Mouse (Mus musculus): ENCODE results near the gene Tgfbr3. TPM values are rescaled to one million over a fixed set of nuclear protein-coding genes. Genes with fewer than 3 reads are reported as not detected.

Tgfbr3 gene
- polyA plus RNA-seq, 1 experiment from 2014 or later: 12.4 TPM

- WGBS: 25% methylated on average over 6 of the region's 6 CpGs
- H3K4me1 ChIP-seq (ENCODE audit: control insufficient read depth, insufficient read depth, low read length): peaks cover 4% of the 10 kb centered on the region; the same call in 1 of the 2 replicates
- no peaks in the 10 kb centered on the region for H3K9me3 ChIP-seq (ENCODE audit: control insufficient read depth, low read length)
- no peaks in the 10 kb centered on the region for H3K36me3 ChIP-seq (ENCODE audit: control insufficient read depth, insufficient read depth, low read length)
- no peak overlapping the region for H3K4me3 ChIP-seq (ENCODE audit: low read depth, low read length)
- no peaks in the 10 kb centered on the region for H3K27me3 ChIP-seq (ENCODE audit: control insufficient read depth, insufficient read depth, low read length)
- DNase-seq (ENCODE audit: low spot score): peak; percentile 87
- H3K27ac ChIP-seq (replicated peaks; ENCODE audit: low read depth, low read length): no peak overlapping the region
- H3K4me2 ChIP-seq (ENCODE audit: low read depth, severe bottlenecking): peak overlapping the region; percentile 93; the same call in 1 of the 2 replicates
- ATAC-seq (ENCODE audit: insufficient number of reproducible peaks, low FRiP score, low TSS enrichment, low read depth): no peak
- no peak overlapping the region for H3K9ac ChIP-seq (ENCODE audit: low read length)
Measured at GRCm38 (mm10) chr5:107287254-107287907, 2.0 kb downstream of the Tgfbr3 start.

- Histone ChIP-seq H3K27ac (replicated peaks; ENCODE audit: low read depth, low read length) (no peak overlapping the region), H3K4me1 (ENCODE audit: control insufficient read depth, insufficient read depth, low read length) (peaks cover 4% of the 10 kb centered on the region; the same call in 1 of the 2 replicates), H3K36me3 (ENCODE audit: control insufficient read depth, insufficient read depth, low read length) (no peaks in the 10 kb centered on the region), H3K4me2 (ENCODE audit: low read depth, severe bottlenecking) (no peak overlapping the region), H3K9ac (ENCODE audit: low read length) (no peak overlapping the region), H3K4me3 (ENCODE audit: low read depth, low read length) (no peak overlapping the region), H3K9me3 (ENCODE audit: control insufficient read depth, low read length) (no peaks in the 10 kb centered on the region), H3K27me3 (ENCODE audit: control insufficient read depth, insufficient read depth, low read length) (no peaks in the 10 kb centered on the region)
- ATAC-seq (ENCODE audit: insufficient number of reproducible peaks, low FRiP score, low TSS enrichment, low read depth) (no peak), DNase-seq (ENCODE audit: low spot score) (no peak)
- 83% methylated on average over 6 of the region's 6 CpGs for WGBS
Measured at GRCm38 (mm10) chr5:107285563-107285962, 3.9 kb downstream of the Tgfbr3 start.

- DNase-seq (ENCODE audit: low spot score) (no peak), ATAC-seq (ENCODE audit: insufficient number of reproducible peaks, low FRiP score, low TSS enrichment, low read depth) (no peak)
- Histone ChIP-seq H3K4me3 (ENCODE audit: low read depth, low read length) (no peak overlapping the region), H3K9me3 (ENCODE audit: control insufficient read depth, low read length) (no peaks in the 10 kb centered on the region), H3K36me3 (ENCODE audit: control insufficient read depth, insufficient read depth, low read length) (no peaks in the 10 kb centered on the region), H3K4me1 (ENCODE audit: control insufficient read depth, insufficient read depth, low read length) (peaks cover 4% of the 10 kb centered on the region; the same call in 1 of the 2 replicates), H3K4me2 (ENCODE audit: low read depth, severe bottlenecking) (no peak overlapping the region), H3K27me3 (ENCODE audit: control insufficient read depth, insufficient read depth, low read length) (no peaks in the 10 kb centered on the region), H3K9ac (ENCODE audit: low read length) (no peak overlapping the region), H3K27ac (replicated peaks; ENCODE audit: low read depth, low read length) (no peak overlapping the region)
- 80% methylated on average over 10 of the region's 10 CpGs for WGBS
Measured at GRCm38 (mm10) chr5:107283935-107284524, 5.4 kb downstream of the Tgfbr3 start.

GRCm38 (mm10) chr5:107282561-107283307 lies 6.7 kb downstream of the Tgfbr3 start:
- H3K4me1 ChIP-seq (ENCODE audit: control insufficient read depth, insufficient read depth, low read length): peaks cover 4% of the 10 kb centered on the region; the same call in 1 of the 2 replicates
- 64% methylated on average over 9 of the region's 9 CpGs for WGBS

GRCm38 (mm10) chr5:107279263-107279662 lies 10.2 kb downstream of the Tgfbr3 start:
- 88% methylated on average over 4 of the region's 4 CpGs for WGBS
- DNase-seq (ENCODE audit: low spot score) (no peak), ATAC-seq (ENCODE audit: insufficient number of reproducible peaks, low FRiP score, low TSS enrichment, low read depth) (no peak)
- H3K9ac ChIP-seq (ENCODE audit: low read length): no peak overlapping the region
- H3K27me3 ChIP-seq (ENCODE audit: control insufficient read depth, insufficient read depth, low read length): no peaks in the 10 kb centered on the region
- H3K4me2 ChIP-seq (ENCODE audit: low read depth, severe bottlenecking): no peak overlapping the region
- H3K4me3 ChIP-seq (ENCODE audit: low read depth, low read length): no peak overlapping the region
- no peaks in the 10 kb centered on the region for H3K9me3 ChIP-seq (ENCODE audit: control insufficient read depth, low read length)
- H3K4me1 ChIP-seq (ENCODE audit: control insufficient read depth, insufficient read depth, low read length): peaks cover 10% of the 10 kb centered on the region; the same call in 1 of the 2 replicates
- H3K27ac ChIP-seq (replicated peaks; ENCODE audit: low read depth, low read length): no peak overlapping the region
- no peaks in the 10 kb centered on the region for H3K36me3 ChIP-seq (ENCODE audit: control insufficient read depth, insufficient read depth, low read length)

More at GRCm38 (mm10) chr5:107282561-107283307, 6.7 kb downstream of the Tgfbr3 start:
- Histone ChIP-seq H3K27ac (replicated peaks; ENCODE audit: low read depth, low read length) (no peak overlapping the region), H3K27me3 (ENCODE audit: control insufficient read depth, insufficient read depth, low read length) (no peaks in the 10 kb centered on the region), H3K36me3 (ENCODE audit: control insufficient read depth, insufficient read depth, low read length) (no peaks in the 10 kb centered on the region), H3K9ac (ENCODE audit: low read length) (no peak overlapping the region), H3K4me3 (ENCODE audit: low read depth, low read length) (no peak overlapping the region), H3K4me2 (ENCODE audit: low read depth, severe bottlenecking) (no peak overlapping the region), H3K9me3 (ENCODE audit: control insufficient read depth, low read length) (no peaks in the 10 kb centered on the region)
- DNase-seq (ENCODE audit: low spot score): no peak
- no peak for ATAC-seq (ENCODE audit: insufficient number of reproducible peaks, low FRiP score, low TSS enrichment, low read depth)

GRCm38 (mm10) chr5:107276186-107276585 lies 13.2 kb downstream of the Tgfbr3 start:
- DNase-seq (ENCODE audit: low spot score) (no peak), ATAC-seq (ENCODE audit: insufficient number of reproducible peaks, low FRiP score, low TSS enrichment, low read depth) (no peak)
- H3K36me3 ChIP-seq (ENCODE audit: control insufficient read depth, insufficient read depth, low read length): no peaks in the 10 kb centered on the region
- no peak overlapping the region for H3K9ac ChIP-seq (ENCODE audit: low read length)
- H3K4me1 ChIP-seq (ENCODE audit: control insufficient read depth, insufficient read depth, low read length): peaks cover 15% of the 10 kb centered on the region
- no peaks in the 10 kb centered on the region for H3K9me3 ChIP-seq (ENCODE audit: control insufficient read depth, low read length)
- H3K4me3 ChIP-seq (ENCODE audit: low read depth, low read length): no peak overlapping the region
- no peak overlapping the region for H3K27ac ChIP-seq (replicated peaks; ENCODE audit: low read depth, low read length)
- 52% methylated on average over 3 of the region's 3 CpGs for WGBS
- H3K27me3 ChIP-seq (ENCODE audit: control insufficient read depth, insufficient read depth, low read length): no peaks in the 10 kb centered on the region
- no peak overlapping the region for H3K4me2 ChIP-seq (ENCODE audit: low read depth, severe bottlenecking)

- 61% methylated on average over 11 of the region's 11 CpGs for WGBS
- no peaks in the 10 kb centered on the region for H3K27me3 ChIP-seq (ENCODE audit: control insufficient read depth, insufficient read depth, low read length)
- H3K36me3 ChIP-seq (ENCODE audit: control insufficient read depth, insufficient read depth, low read length): no peaks in the 10 kb centered on the region
Measured at GRCm38 (mm10) chr5:107272252-107273028, 17.0 kb downstream of the Tgfbr3 start.

GRCm38 (mm10) chr5:107269006-107269328 lies 20.5 kb downstream of the Tgfbr3 start:
- Histone ChIP-seq H3K4me3 (ENCODE audit: low read depth, low read length) (no peak overlapping the region), H3K4me1 (ENCODE audit: control insufficient read depth, insufficient read depth, low read length) (peaks cover 24% of the 10 kb centered on the region), H3K9ac (ENCODE audit: low read length) (no peak overlapping the region), H3K4me2 (ENCODE audit: low read depth, severe bottlenecking) (peak overlapping the region; percentile 10; the same call in 1 of the 2 replicates), H3K36me3 (ENCODE audit: control insufficient read depth, insufficient read depth, low read length) (no peaks in the 10 kb centered on the region), H3K27ac (replicated peaks; ENCODE audit: low read depth, low read length) (peak overlapping the region; percentile 38; the same call in 1 of the 2 replicates), H3K27me3 (ENCODE audit: control insufficient read depth, insufficient read depth, low read length) (no peaks in the 10 kb centered on the region), H3K9me3 (ENCODE audit: control insufficient read depth, low read length) (no peaks in the 10 kb centered on the region)
- 21% methylated on average over 6 of the region's 6 CpGs for WGBS
- 0 out of 2 replicates have a peak, but pooled peaks have one; percentile 14 for ATAC-seq (ENCODE audit: insufficient number of reproducible peaks, low FRiP score, low TSS enrichment, low read depth)
- peak; percentile 39 for DNase-seq (ENCODE audit: low spot score)

More at GRCm38 (mm10) chr5:107272252-107273028, 17.0 kb downstream of the Tgfbr3 start:
- Histone ChIP-seq H3K27ac (replicated peaks; ENCODE audit: low read depth, low read length) (no peak overlapping the region), H3K9ac (ENCODE audit: low read length) (no peak overlapping the region), H3K4me2 (ENCODE audit: low read depth, severe bottlenecking) (no peak overlapping the region), H3K9me3 (ENCODE audit: control insufficient read depth, low read length) (no peaks in the 10 kb centered on the region), H3K4me1 (ENCODE audit: control insufficient read depth, insufficient read depth, low read length) (peaks cover 27% of the 10 kb centered on the region), H3K4me3 (ENCODE audit: low read depth, low read length) (no peak overlapping the region)
- DNase-seq (ENCODE audit: low spot score) (no peak), ATAC-seq (ENCODE audit: insufficient number of reproducible peaks, low FRiP score, low TSS enrichment, low read depth) (no peak)
